Mouse (Mus musculus): ENCODE data around the gene Exoc2.

DNA sequence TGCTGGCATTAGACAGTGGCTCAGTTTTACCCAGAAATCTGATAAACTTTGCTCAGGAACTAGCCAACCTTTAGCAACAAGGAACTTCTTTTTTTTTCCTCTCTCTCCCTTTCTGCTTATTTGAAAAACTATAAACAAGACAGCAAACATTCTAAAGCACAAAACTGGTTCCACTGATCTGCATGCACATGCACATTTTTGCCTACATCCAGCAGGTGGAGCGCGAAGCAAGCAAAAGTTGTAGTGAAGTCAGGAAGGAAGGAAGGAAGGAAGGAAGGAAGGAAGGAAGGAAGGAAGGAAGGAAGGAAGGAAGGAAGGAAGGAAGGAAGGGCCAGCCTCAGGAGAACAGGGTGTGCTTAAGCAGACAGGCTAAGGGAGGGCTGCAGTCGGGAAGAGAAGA is 109.9 kb downstream of the Exoc2 start:
- no peak for TF ChIP-seq EP300 (optimal IDR thresholded peaks at IDR 0.05)
- TF ChIP-seq CTCF (IDR thresholded peaks at IDR 0.05; ENCODE audit: low read depth) = peak; percentile 62
